Mouse (Mus musculus): ENCODE results near the gene Sec22b. TPM values are rescaled to one million over a fixed set of nuclear protein-coding genes. Genes with fewer than 3 reads are reported as not detected.

Gene Sec22b
- total and polyA plus RNA-seq, 2 experiments from 2014 or later = 54.6 to 95.1 TPM

GRCm38 (mm10) chr3:97933251-97933650 is 32.3 kb downstream of the Sec22b start:
- H3K4me2 ChIP-seq (ENCODE audit: low read depth, low read length) = no peak overlapping the region
- no peak overlapping the region for H3K27ac ChIP-seq
- peaks cover 7% of the 10 kb centered on the region for H3K4me1 ChIP-seq (ENCODE audit: insufficient read depth, low read length)
- DNase-seq (ENCODE audit: low spot score) = no peak
- no peak overlapping the region for H3K9ac ChIP-seq (replicated peaks; ENCODE audit: low read length)
- TF ChIP-seq CTCF (IDR thresholded peaks at IDR 0.05; ENCODE audit: low read depth) = no peak
- H3K4me3 ChIP-seq (ENCODE audit: low read length) = no peak overlapping the region
- no peaks in the 10 kb centered on the region for H3K27me3 ChIP-seq (ENCODE audit: insufficient read depth, low read length)
- ATAC-seq = no peak
- WGBS = 50% methylated on average over 6 of the region's 6 CpGs
- no peaks in the 10 kb centered on the region for H3K9me3 ChIP-seq (ENCODE audit: low read length)
- H3K36me3 ChIP-seq (ENCODE audit: insufficient read depth, low read length) = no peaks in the 10 kb centered on the region

- Histone ChIP-seq H3K36me3 (ENCODE audit: insufficient read depth, low read length) (no peaks in the 10 kb centered on the region), H3K9ac (replicated peaks; ENCODE audit: low read length) (no peak overlapping the region), H3K27ac (no peak overlapping the region), H3K4me3 (ENCODE audit: low read length) (no peak overlapping the region), H3K4me1 (ENCODE audit: insufficient read depth, low read length) (peaks cover 7% of the 10 kb centered on the region), H3K27me3 (ENCODE audit: insufficient read depth, low read length) (no peaks in the 10 kb centered on the region), H3K9me3 (ENCODE audit: low read length) (no peaks in the 10 kb centered on the region), H3K4me2 (ENCODE audit: low read depth, low read length) (no peak overlapping the region)
- no peak for TF ChIP-seq CTCF (IDR thresholded peaks at IDR 0.05; ENCODE audit: low read depth)
- ATAC-seq (no peak), DNase-seq (ENCODE audit: low spot score) (no peak)
- 90% methylated on average over 5 of the region's 5 CpGs for WGBS
Observed at GRCm38 (mm10) chr3:97933811-97934210, 32.8 kb downstream of the Sec22b start.

GRCm38 (mm10) chr3:97934331-97935300 is 33.6 kb downstream of the Sec22b start:
- Histone ChIP-seq H3K4me2 (ENCODE audit: low read depth, low read length) (no peak overlapping the region), H3K9ac (replicated peaks; ENCODE audit: low read length) (no peak overlapping the region), H3K36me3 (ENCODE audit: insufficient read depth, low read length) (no peaks in the 10 kb centered on the region), H3K27me3 (ENCODE audit: insufficient read depth, low read length) (no peaks in the 10 kb centered on the region), H3K4me1 (ENCODE audit: insufficient read depth, low read length) (peaks cover 12% of the 10 kb centered on the region), H3K27ac (no peak overlapping the region), H3K9me3 (ENCODE audit: low read length) (no peaks in the 10 kb centered on the region), H3K4me3 (ENCODE audit: low read length) (no peak overlapping the region)
- TF ChIP-seq CTCF (IDR thresholded peaks at IDR 0.05; ENCODE audit: low read depth) = no peak
- no peak for DNase-seq (ENCODE audit: low spot score)
- 87% methylated on average over 6 of the region's 6 CpGs for WGBS
- no peak for ATAC-seq

GRCm38 (mm10) chr3:97937068-97937944 is 36.3 kb downstream of the Sec22b start:
- Histone ChIP-seq H3K27me3 (ENCODE audit: insufficient read depth, low read length) (no peaks in the 10 kb centered on the region), H3K4me2 (ENCODE audit: low read depth, low read length) (no peak overlapping the region), H3K4me1 (ENCODE audit: insufficient read depth, low read length) (peaks cover 19% of the 10 kb centered on the region), H3K4me3 (ENCODE audit: low read length) (no peak overlapping the region), H3K36me3 (ENCODE audit: insufficient read depth, low read length) (no peaks in the 10 kb centered on the region), H3K9ac (replicated peaks; ENCODE audit: low read length) (no peak overlapping the region), H3K27ac (no peak overlapping the region), H3K9me3 (ENCODE audit: low read length) (no peaks in the 10 kb centered on the region)
- ATAC-seq (peak; percentile 47; the same call in 1 of the 2 replicates), DNase-seq (ENCODE audit: low spot score) (peak; percentile 50)
- peak; percentile 63 for TF ChIP-seq CTCF (IDR thresholded peaks at IDR 0.05; ENCODE audit: low read depth)
- 30% methylated on average over 17 of the region's 17 CpGs for WGBS

GRCm38 (mm10) chr3:97937945-97938266 is 36.9 kb downstream of the Sec22b start:
- no peak for TF ChIP-seq CTCF (IDR thresholded peaks at IDR 0.05; ENCODE audit: low read depth)
- no peaks in the 10 kb centered on the region for H3K27me3 ChIP-seq (ENCODE audit: insufficient read depth, low read length)
- peaks cover 21% of the 10 kb centered on the region for H3K4me1 ChIP-seq (ENCODE audit: insufficient read depth, low read length)

GRCm38 (mm10) chr3:97938814-97939526 is 38.0 kb downstream of the Sec22b start:
- Histone ChIP-seq H3K36me3 (ENCODE audit: insufficient read depth, low read length) (no peaks in the 10 kb centered on the region), H3K27ac (peak overlapping the region; percentile 61; the same call in 1 of the 2 replicates), H3K9ac (replicated peaks; ENCODE audit: low read length) (no peak overlapping the region), H3K4me1 (ENCODE audit: insufficient read depth, low read length) (peaks cover 21% of the 10 kb centered on the region), H3K4me2 (ENCODE audit: low read depth, low read length) (no peak overlapping the region), H3K27me3 (ENCODE audit: insufficient read depth, low read length) (no peaks in the 10 kb centered on the region), H3K9me3 (ENCODE audit: low read length) (no peaks in the 10 kb centered on the region), H3K4me3 (ENCODE audit: low read length) (no peak overlapping the region)
- TF ChIP-seq CTCF (IDR thresholded peaks at IDR 0.05; ENCODE audit: low read depth) = no peak
- DNase-seq (ENCODE audit: low spot score) = peak; percentile 27
- 19% methylated on average over 7 of the region's 7 CpGs for WGBS
- ATAC-seq = 0 out of 2 replicates have a peak, but pooled peaks have one; percentile 24

More at GRCm38 (mm10) chr3:97937945-97938266, 36.9 kb downstream of the Sec22b start:
- no peak for ATAC-seq
- Histone ChIP-seq H3K9ac (replicated peaks; ENCODE audit: low read length) (no peak overlapping the region), H3K9me3 (ENCODE audit: low read length) (no peaks in the 10 kb centered on the region), H3K27ac (no peak overlapping the region), H3K36me3 (ENCODE audit: insufficient read depth, low read length) (no peaks in the 10 kb centered on the region), H3K4me2 (ENCODE audit: low read depth, low read length) (no peak overlapping the region), H3K4me3 (ENCODE audit: low read length) (no peak overlapping the region)
- WGBS = 41% methylated on average over 6 of the region's 6 CpGs
- DNase-seq (ENCODE audit: low spot score) = no peak
